Mouse (Mus musculus): ENCODE measurements around the gene Myl3. TPM values are rescaled to one million over a fixed set of nuclear protein-coding genes. Genes with fewer than 3 reads are reported as not detected.

The Myl3 gene
- polyA plus RNA-seq, 1 experiment from 2014 or later: 4,569 TPM

DNA sequence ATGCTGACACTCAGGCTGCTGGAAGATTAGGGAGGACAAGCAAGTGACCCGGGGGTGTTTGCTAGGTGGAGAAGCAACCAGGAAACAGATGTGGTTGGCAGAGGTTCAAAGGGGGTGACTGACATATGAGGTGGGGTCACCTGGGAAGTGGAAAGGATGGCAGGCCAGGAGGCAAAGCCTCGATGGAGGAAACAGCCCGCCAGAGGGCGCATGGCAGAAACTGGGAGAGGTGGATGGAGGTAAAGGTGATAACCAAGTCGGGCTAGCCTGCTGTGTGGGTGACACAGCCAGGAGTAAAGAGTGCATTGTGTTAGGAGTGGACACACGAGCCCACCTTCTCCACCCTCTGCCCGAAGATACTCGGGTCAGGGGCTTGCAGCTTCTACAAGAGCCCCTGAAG is 11.8 kb upstream of the Myl3 start:
- WGBS: 25% methylated on average over 8 of the region's 8 CpGs
- H3K4me3 ChIP-seq (ENCODE audit: control insufficient read depth in 1 of 2, insufficient read depth in 1 of 2, low read depth in 1 of 2, low read length in 2 of 2): no peak overlapping the region
- peaks cover 24 to 49% of the 10 kb centered on the region in 2 experiments for H3K4me1 ChIP-seq (ENCODE audit: control insufficient read depth in 2 of 2, insufficient read depth in 2 of 2, low read length in 2 of 2)
- peaks cover 33% of the 10 kb centered on the region for H3K36me3 ChIP-seq (ENCODE audit: control insufficient read depth, insufficient read depth, low read length)
- no peak for ATAC-seq (ENCODE audit: insufficient number of reproducible peaks, insufficient read depth, low FRiP score, low read depth)
- no peak overlapping the region for H3K4me2 ChIP-seq (ENCODE audit: low read length)
- H3K27me3 ChIP-seq (ENCODE audit: control insufficient read depth, insufficient read depth, low read length): peaks cover 8% of the 10 kb centered on the region; the same call in 1 of the 2 replicates
- no peak overlapping the region for H3K27ac ChIP-seq (replicated peaks in 1 of 2; ENCODE audit: control insufficient read depth in 1 of 2, insufficient read depth in 1 of 2, low read depth in 2 of 2, low read length in 2 of 2)
- H3K9me3 ChIP-seq (ENCODE audit: control insufficient read depth, low read length): no peaks in the 10 kb centered on the region
- H3K9ac ChIP-seq (ENCODE audit: low read length): no peak overlapping the region

DNA sequence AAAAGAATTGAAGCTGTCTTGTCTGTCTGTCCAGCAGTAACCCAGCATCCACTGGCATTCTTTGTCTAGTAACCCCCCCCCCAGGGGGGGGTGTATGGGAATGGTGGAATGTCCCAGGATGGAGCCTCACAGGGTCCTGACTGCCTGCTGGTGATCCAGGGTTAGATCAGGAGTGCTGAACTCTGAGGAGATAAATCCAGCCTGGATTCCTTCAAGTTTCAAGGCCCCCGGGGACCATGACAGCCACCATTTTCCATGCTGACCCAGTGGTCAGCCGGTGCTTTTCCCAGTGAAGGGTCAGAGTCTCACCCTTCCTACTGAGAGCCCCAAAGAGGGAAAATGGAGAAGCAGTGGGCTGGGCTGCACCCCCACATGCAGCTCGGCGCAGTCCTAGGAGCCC is 9.8 kb upstream of the Myl3 start:
- Histone ChIP-seq H3K4me2 (ENCODE audit: low read length) (peak overlapping the region; percentile 73; the same call in 1 of the 2 replicates), H3K36me3 (ENCODE audit: control insufficient read depth, insufficient read depth, low read length) (peaks cover 20% of the 10 kb centered on the region), H3K4me1 (ENCODE audit: control insufficient read depth in 2 of 2, insufficient read depth in 2 of 2, low read length in 2 of 2) (peaks cover 19 to 45% of the 10 kb centered on the region in 2 experiments), H3K9ac (ENCODE audit: low read length) (peak overlapping the region; percentile 30; the same call in 1 of the 2 replicates), H3K27ac (replicated peaks in 1 of 2; ENCODE audit: control insufficient read depth in 1 of 2, insufficient read depth in 1 of 2, low read depth in 2 of 2, low read length in 2 of 2) (no peak overlapping the region), H3K27me3 (ENCODE audit: control insufficient read depth, insufficient read depth, low read length) (peaks cover 8% of the 10 kb centered on the region; the same call in 1 of the 2 replicates), H3K9me3 (ENCODE audit: control insufficient read depth, low read length) (no peaks in the 10 kb centered on the region), H3K4me3 (ENCODE audit: control insufficient read depth in 1 of 2, insufficient read depth in 1 of 2, low read depth in 1 of 2, low read length in 2 of 2) (no peak overlapping the region)
- WGBS: 47% methylated on average over 4 of the region's 4 CpGs
- no peak for ATAC-seq (ENCODE audit: insufficient number of reproducible peaks, insufficient read depth, low FRiP score, low read depth)

DNA sequence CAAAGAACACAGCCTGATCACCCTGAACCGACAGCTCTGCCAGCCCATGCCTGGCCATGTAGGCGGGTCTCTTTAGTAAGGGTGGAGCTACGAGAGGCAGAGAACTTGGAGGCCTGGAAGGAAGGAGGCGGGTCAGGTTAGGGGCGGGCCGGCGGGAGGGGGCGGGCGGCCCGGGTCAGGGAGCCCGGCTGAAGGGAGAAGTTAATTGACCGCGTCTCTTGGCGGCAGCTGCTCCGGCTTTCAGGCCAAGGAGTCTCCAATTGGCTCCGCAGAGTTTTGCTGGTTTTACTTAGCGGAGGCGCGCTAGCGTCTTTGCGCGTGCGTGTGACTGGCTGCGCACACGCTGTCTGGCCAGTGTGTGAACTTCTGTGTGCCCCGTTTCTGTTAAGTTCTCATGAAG is 9.0 kb upstream of the Myl3 start:
- Histone ChIP-seq H3K4me3 (ENCODE audit: control insufficient read depth in 1 of 2, insufficient read depth in 1 of 2, low read depth in 1 of 2, low read length in 2 of 2) (peak overlapping the region; percentile 35 to 52), H3K4me2 (ENCODE audit: low read length) (peak overlapping the region; percentile 73), H3K27me3 (ENCODE audit: control insufficient read depth, insufficient read depth, low read length) (0 out of 2 replicates have a peak, but pooled peaks cover 2% of the 10 kb centered on the region), H3K36me3 (ENCODE audit: control insufficient read depth, insufficient read depth, low read length) (peaks cover 14% of the 10 kb centered on the region; the same call in 1 of the 2 replicates), H3K9me3 (ENCODE audit: control insufficient read depth, low read length) (no peaks in the 10 kb centered on the region), H3K27ac (replicated peaks in 1 of 2; ENCODE audit: control insufficient read depth in 1 of 2, insufficient read depth in 1 of 2, low read depth in 2 of 2, low read length in 2 of 2) (peak overlapping the region; percentile 9 to 35; a peak in 2 of 4 replicates), H3K4me1 (ENCODE audit: control insufficient read depth in 2 of 2, insufficient read depth in 2 of 2, low read length in 2 of 2) (peaks cover 19 to 48% of the 10 kb centered on the region in 2 experiments), H3K9ac (ENCODE audit: low read length) (peak overlapping the region; percentile 65)
- WGBS: under 1% methylated on average over 26 of the region's 26 CpGs
- peak; percentile 83 for ATAC-seq (ENCODE audit: insufficient number of reproducible peaks, insufficient read depth, low FRiP score, low read depth)

DNA sequence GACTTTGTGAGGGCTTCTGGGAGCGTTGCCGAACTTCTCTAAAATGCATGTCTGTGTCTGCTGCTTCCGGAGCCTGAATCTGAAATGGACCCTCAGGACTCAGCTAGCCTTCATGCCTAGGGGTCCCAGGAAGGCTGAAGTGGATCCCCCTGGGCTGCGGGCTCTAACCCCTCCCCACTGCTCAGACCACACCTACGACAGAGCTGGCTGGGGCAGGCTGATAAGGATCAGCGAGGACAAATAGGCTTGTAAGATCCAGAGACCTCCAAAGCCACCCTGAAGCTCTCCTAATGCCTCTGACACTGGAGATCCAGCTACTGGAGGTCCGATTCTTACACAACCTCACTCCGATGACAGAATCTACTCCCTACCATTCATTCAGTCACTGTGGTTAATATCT is 8.6 kb upstream of the Myl3 start:
- ATAC-seq (ENCODE audit: insufficient number of reproducible peaks, insufficient read depth, low FRiP score, low read depth): no peak
- WGBS: 10% methylated on average over 8 of the region's 8 CpGs
- peak overlapping the region; percentile 9 to 35; a peak in 2 of 4 replicates for H3K27ac ChIP-seq (replicated peaks in 1 of 2; ENCODE audit: control insufficient read depth in 1 of 2, insufficient read depth in 1 of 2, low read depth in 2 of 2, low read length in 2 of 2)
- peak overlapping the region; percentile 35 to 52 for H3K4me3 ChIP-seq (ENCODE audit: control insufficient read depth in 1 of 2, insufficient read depth in 1 of 2, low read depth in 1 of 2, low read length in 2 of 2)
- H3K4me2 ChIP-seq (ENCODE audit: low read length): peak overlapping the region; percentile 73
- no peaks in the 10 kb centered on the region for H3K27me3 ChIP-seq (ENCODE audit: control insufficient read depth, insufficient read depth, low read length)
- H3K36me3 ChIP-seq (ENCODE audit: control insufficient read depth, insufficient read depth, low read length): peaks cover 13% of the 10 kb centered on the region; the same call in 1 of the 2 replicates
- H3K9me3 ChIP-seq (ENCODE audit: control insufficient read depth, low read length): no peaks in the 10 kb centered on the region
- peak overlapping the region; percentile 65 for H3K9ac ChIP-seq (ENCODE audit: low read length)
- peaks cover 19 to 48% of the 10 kb centered on the region in 2 experiments for H3K4me1 ChIP-seq (ENCODE audit: control insufficient read depth in 2 of 2, insufficient read depth in 2 of 2, low read length in 2 of 2)

- no peaks in the 10 kb centered on the region for H3K9me3 ChIP-seq (ENCODE audit: control insufficient read depth, low read length)
- H3K4me2 ChIP-seq (ENCODE audit: low read length): no peak overlapping the region
- no peak overlapping the region for H3K4me3 ChIP-seq (ENCODE audit: control insufficient read depth in 1 of 2, insufficient read depth in 1 of 2, low read depth in 1 of 2, low read length in 2 of 2)
- H3K4me1 ChIP-seq (ENCODE audit: control insufficient read depth in 2 of 2, insufficient read depth in 2 of 2, low read length in 2 of 2): peaks cover 19 to 48% of the 10 kb centered on the region in 2 experiments
- WGBS: 76% methylated on average over 7 of the region's 7 CpGs
- no peak overlapping the region for H3K27ac ChIP-seq (replicated peaks in 1 of 2; ENCODE audit: control insufficient read depth in 1 of 2, insufficient read depth in 1 of 2, low read depth in 2 of 2, low read length in 2 of 2)
- ATAC-seq (ENCODE audit: insufficient number of reproducible peaks, insufficient read depth, low FRiP score, low read depth): no peak
- H3K27me3 ChIP-seq (ENCODE audit: control insufficient read depth, insufficient read depth, low read length): no peaks in the 10 kb centered on the region
- no peak overlapping the region for H3K9ac ChIP-seq (ENCODE audit: low read length)
- peaks cover 18% of the 10 kb centered on the region; the same call in 1 of the 2 replicates for H3K36me3 ChIP-seq (ENCODE audit: control insufficient read depth, insufficient read depth, low read length)
Observed at GRCm38 (mm10) chr9:110734154-110734553, 7.5 kb upstream of the Myl3 start.

GRCm38 (mm10) chr9:110736362-110736761 is 5.3 kb upstream of the Myl3 start:
- Histone ChIP-seq H3K4me2 (ENCODE audit: low read length) (no peak overlapping the region), H3K9me3 (ENCODE audit: control insufficient read depth, low read length) (no peaks in the 10 kb centered on the region), H3K9ac (ENCODE audit: low read length) (no peak overlapping the region), H3K27ac (replicated peaks in 1 of 2; ENCODE audit: control insufficient read depth in 1 of 2, insufficient read depth in 1 of 2, low read depth in 2 of 2, low read length in 2 of 2) (0 out of 4 replicates have a peak overlapping the region, but pooled peaks of 1 of the 2 experiments have one; percentile 11), H3K4me3 (ENCODE audit: control insufficient read depth in 1 of 2, insufficient read depth in 1 of 2, low read depth in 1 of 2, low read length in 2 of 2) (no peak overlapping the region), H3K36me3 (ENCODE audit: control insufficient read depth, insufficient read depth, low read length) (peaks cover 18% of the 10 kb centered on the region), H3K4me1 (ENCODE audit: control insufficient read depth in 2 of 2, insufficient read depth in 2 of 2, low read length in 2 of 2) (peaks cover 25 to 39% of the 10 kb centered on the region in 2 experiments), H3K27me3 (ENCODE audit: control insufficient read depth, insufficient read depth, low read length) (no peaks in the 10 kb centered on the region)
- 45% methylated on average over 7 of the region's 9 CpGs for WGBS
- no peak for ATAC-seq (ENCODE audit: insufficient number of reproducible peaks, insufficient read depth, low FRiP score, low read depth)

- no peak for ATAC-seq (ENCODE audit: insufficient number of reproducible peaks, insufficient read depth, low FRiP score, low read depth)
- Histone ChIP-seq H3K36me3 (ENCODE audit: control insufficient read depth, insufficient read depth, low read length) (peaks cover 18% of the 10 kb centered on the region), H3K4me2 (ENCODE audit: low read length) (no peak overlapping the region), H3K9ac (ENCODE audit: low read length) (no peak overlapping the region), H3K9me3 (ENCODE audit: control insufficient read depth, low read length) (no peaks in the 10 kb centered on the region), H3K4me3 (ENCODE audit: control insufficient read depth in 1 of 2, insufficient read depth in 1 of 2, low read depth in 1 of 2, low read length in 2 of 2) (no peak overlapping the region), H3K27ac (replicated peaks in 1 of 2; ENCODE audit: control insufficient read depth in 1 of 2, insufficient read depth in 1 of 2, low read depth in 2 of 2, low read length in 2 of 2) (no peak overlapping the region), H3K27me3 (ENCODE audit: control insufficient read depth, insufficient read depth, low read length) (no peaks in the 10 kb centered on the region), H3K4me1 (ENCODE audit: control insufficient read depth in 2 of 2, insufficient read depth in 2 of 2, low read length in 2 of 2) (peaks cover 16 to 30% of the 10 kb centered on the region in 2 experiments)
- 28% methylated on average over 1 of the region's 1 CpGs for WGBS
Observed at GRCm38 (mm10) chr9:110738054-110738453, 3.6 kb upstream of the Myl3 start.

DNA sequence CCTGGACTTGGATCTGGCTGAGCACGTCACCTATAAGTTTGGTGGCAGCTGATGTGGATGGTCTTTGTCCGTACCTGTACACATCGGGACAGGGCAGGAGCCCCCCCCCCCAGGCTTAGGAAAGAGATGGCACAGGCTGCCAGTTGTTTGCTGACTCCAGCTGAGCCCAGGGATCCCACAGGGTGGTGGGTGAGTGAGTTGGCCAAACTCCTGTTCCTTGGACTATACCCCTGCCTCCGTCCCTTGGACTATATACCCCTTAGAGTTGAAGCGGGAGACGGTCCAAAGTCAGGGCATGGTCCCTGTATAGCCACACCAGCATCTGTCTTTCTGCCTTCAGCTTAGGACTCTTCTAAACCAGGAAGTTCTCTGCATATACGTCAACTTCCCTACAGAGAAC is 1.7 kb upstream of the Myl3 start:
- H3K4me3 ChIP-seq (ENCODE audit: control insufficient read depth in 1 of 2, insufficient read depth in 1 of 2, low read depth in 1 of 2, low read length in 2 of 2): no peak overlapping the region

More for the DNA sequence above, 1.7 kb upstream of the Myl3 start:
- peaks cover 10% of the 10 kb centered on the region; the same call in 1 of the 2 replicates for H3K27me3 ChIP-seq (ENCODE audit: control insufficient read depth, insufficient read depth, low read length)
- H3K4me1 ChIP-seq (ENCODE audit: control insufficient read depth in 2 of 2, insufficient read depth in 2 of 2, low read length in 2 of 2): peaks cover 11 to 17% of the 10 kb centered on the region in 2 experiments
- 95% methylated on average over 7 of the region's 7 CpGs for whole genome bisulfite sequencing
- H3K27ac ChIP-seq (replicated peaks in 1 of 2; ENCODE audit: control insufficient read depth in 1 of 2, insufficient read depth in 1 of 2, low read depth in 2 of 2, low read length in 2 of 2): no peak overlapping the region
- no peak overlapping the region for H3K9ac ChIP-seq (ENCODE audit: low read length)
- H3K9me3 ChIP-seq (ENCODE audit: control insufficient read depth, low read length): no peaks in the 10 kb centered on the region
- peaks cover 18% of the 10 kb centered on the region for H3K36me3 ChIP-seq (ENCODE audit: control insufficient read depth, insufficient read depth, low read length)
- H3K4me2 ChIP-seq (ENCODE audit: low read length): no peak overlapping the region
- no peak for ATAC-seq (ENCODE audit: insufficient number of reproducible peaks, insufficient read depth, low FRiP score, low read depth)
